Mouse (Mus musculus): ENCODE measurements around the gene Morn4. TPM values are rescaled to one million over a fixed set of nuclear protein-coding genes. Genes with fewer than 3 reads are reported as not detected.
A peak's percentile ranks its signal among the peaks of the same experiment; 100 is the strongest.

Gene Morn4
- polyA plus RNA-seq, 1 experiment from 2014 or later, result 5.4 TPM

- Histone ChIP-seq H3K27ac (no peak overlapping the region), H3K36me3 (ENCODE audit: inconsistent target) (no peaks in the 10 kb centered on the region), H3K79me2 (ENCODE audit: inconsistent target) (no peaks in the 10 kb centered on the region), H3K4me3 (ENCODE audit: inconsistent target) (no peak overlapping the region)
- 87% methylated on average over 7 of the region's 7 CpGs for WGBS (ENCODE audit: missing documents)
These were observed 13.4 kb downstream of the Morn4 start for GRCm38 (mm10) chr19:42072802-42073201.

- Histone ChIP-seq H3K27ac (no peak overlapping the region), H3K36me3 (ENCODE audit: inconsistent target) (no peaks in the 10 kb centered on the region), H3K79me2 (ENCODE audit: inconsistent target) (no peaks in the 10 kb centered on the region), H3K4me3 (ENCODE audit: inconsistent target) (no peak overlapping the region)
- WGBS (ENCODE audit: missing documents), result 77% methylated on average over 15 of the region's 15 CpGs
These were observed 14.1 kb downstream of the Morn4 start for GRCm38 (mm10) chr19:42071886-42072608.

DNA sequence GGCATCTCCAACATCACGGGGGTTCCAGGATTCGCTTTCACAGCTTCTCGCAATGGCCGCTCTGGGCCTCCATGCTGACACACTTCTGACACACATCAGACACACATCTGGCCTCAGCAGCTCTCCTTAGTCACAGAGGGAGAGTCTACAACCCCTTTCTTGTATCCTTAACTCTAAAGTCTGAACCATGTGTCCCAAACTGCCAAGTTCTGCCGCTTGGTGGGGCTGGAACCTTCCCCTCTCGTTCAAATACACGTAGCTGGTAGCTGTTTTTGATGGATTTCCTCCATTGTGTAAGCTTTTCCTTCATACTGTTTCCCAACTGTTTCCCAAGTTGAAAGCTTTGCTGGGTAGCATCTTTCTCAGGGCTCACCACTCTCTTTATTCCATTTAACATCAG lies 14.9 kb downstream of the Morn4 start:
- Histone ChIP-seq H3K4me3 (ENCODE audit: inconsistent target) (no peak overlapping the region), H3K27ac (no peak overlapping the region), H3K79me2 (ENCODE audit: inconsistent target) (no peaks in the 10 kb centered on the region), H3K36me3 (ENCODE audit: inconsistent target) (no peaks in the 10 kb centered on the region)
- 89% methylated on average over 7 of the region's 7 CpGs for WGBS (ENCODE audit: missing documents)

GRCm38 (mm10) chr19:42069241-42069525 lies 17.0 kb downstream of the Morn4 start:
- H3K4me3 ChIP-seq (ENCODE audit: inconsistent target), result no peak overlapping the region

DNA sequence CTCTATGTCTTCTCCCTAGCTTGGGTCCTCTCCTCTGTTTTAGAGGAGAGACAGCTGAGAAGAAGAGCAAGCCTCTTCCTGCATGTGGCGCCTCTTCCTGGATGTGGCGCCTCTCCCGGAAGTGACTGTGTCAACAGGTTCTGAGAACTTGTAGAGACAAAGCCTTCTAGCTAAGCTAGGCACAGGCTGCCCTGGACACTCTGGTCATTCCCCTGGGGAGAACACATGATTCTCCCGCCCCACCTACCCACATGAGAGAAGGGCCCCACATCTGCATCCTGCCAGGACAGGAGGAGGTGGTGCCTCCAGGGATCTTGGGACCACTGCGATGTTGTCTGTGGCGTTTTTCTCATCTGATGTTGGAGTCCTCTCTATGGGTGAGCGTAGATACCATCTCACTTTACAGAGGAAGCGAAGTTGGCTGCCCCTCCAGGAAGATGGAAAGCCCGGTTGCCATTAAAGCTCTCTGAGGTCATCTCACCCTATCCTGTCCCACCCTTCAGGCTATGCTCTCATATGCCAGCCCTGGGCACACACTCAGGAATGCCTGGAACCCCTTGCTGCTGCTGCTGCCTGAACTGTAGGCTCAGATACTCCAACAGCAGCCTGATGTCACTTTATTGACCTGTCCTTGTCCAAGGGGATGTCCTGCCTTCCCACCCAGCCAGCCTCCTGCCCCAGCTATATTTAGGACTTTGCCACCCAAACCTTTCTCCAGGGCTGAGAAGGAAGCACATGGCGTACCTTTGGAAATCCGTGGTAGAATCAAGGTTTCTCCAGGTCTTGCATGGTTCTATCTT lies 17.5 kb downstream of the Morn4 start:
- 85% methylated on average over 11 of the region's 11 CpGs for WGBS (ENCODE audit: missing documents)
- Histone ChIP-seq H3K79me2 (ENCODE audit: inconsistent target) (no peaks in the 10 kb centered on the region), H3K4me3 (ENCODE audit: inconsistent target) (no peak overlapping the region), H3K27ac (no peak overlapping the region), H3K36me3 (ENCODE audit: inconsistent target) (no peaks in the 10 kb centered on the region)

More at GRCm38 (mm10) chr19:42069241-42069525, 17.0 kb downstream of the Morn4 start:
- Histone ChIP-seq H3K27ac (no peak overlapping the region), H3K79me2 (ENCODE audit: inconsistent target) (no peaks in the 10 kb centered on the region), H3K36me3 (ENCODE audit: inconsistent target) (no peaks in the 10 kb centered on the region)
- WGBS (ENCODE audit: missing documents), result 86% methylated on average over 6 of the region's 6 CpGs

- H3K79me2 ChIP-seq (ENCODE audit: inconsistent target), result no peaks in the 10 kb centered on the region
- WGBS (ENCODE audit: missing documents), result 96% methylated on average over 7 of the region's 7 CpGs
- H3K4me3 ChIP-seq (ENCODE audit: inconsistent target), result no peak overlapping the region
- no peaks in the 10 kb centered on the region for H3K36me3 ChIP-seq (ENCODE audit: inconsistent target)
- no peak overlapping the region for H3K27ac ChIP-seq
These were observed 24.7 kb downstream of the Morn4 start for GRCm38 (mm10) chr19:42061443-42061842.

GRCm38 (mm10) chr19:42058426-42058825 lies 27.7 kb downstream of the Morn4 start:
- WGBS (ENCODE audit: missing documents), result 73% methylated on average over 7 of the region's 7 CpGs
- Histone ChIP-seq H3K79me2 (ENCODE audit: inconsistent target) (no peaks in the 10 kb centered on the region), H3K4me3 (ENCODE audit: inconsistent target) (no peak overlapping the region), H3K27ac (no peak overlapping the region), H3K36me3 (ENCODE audit: inconsistent target) (no peaks in the 10 kb centered on the region)

DNA sequence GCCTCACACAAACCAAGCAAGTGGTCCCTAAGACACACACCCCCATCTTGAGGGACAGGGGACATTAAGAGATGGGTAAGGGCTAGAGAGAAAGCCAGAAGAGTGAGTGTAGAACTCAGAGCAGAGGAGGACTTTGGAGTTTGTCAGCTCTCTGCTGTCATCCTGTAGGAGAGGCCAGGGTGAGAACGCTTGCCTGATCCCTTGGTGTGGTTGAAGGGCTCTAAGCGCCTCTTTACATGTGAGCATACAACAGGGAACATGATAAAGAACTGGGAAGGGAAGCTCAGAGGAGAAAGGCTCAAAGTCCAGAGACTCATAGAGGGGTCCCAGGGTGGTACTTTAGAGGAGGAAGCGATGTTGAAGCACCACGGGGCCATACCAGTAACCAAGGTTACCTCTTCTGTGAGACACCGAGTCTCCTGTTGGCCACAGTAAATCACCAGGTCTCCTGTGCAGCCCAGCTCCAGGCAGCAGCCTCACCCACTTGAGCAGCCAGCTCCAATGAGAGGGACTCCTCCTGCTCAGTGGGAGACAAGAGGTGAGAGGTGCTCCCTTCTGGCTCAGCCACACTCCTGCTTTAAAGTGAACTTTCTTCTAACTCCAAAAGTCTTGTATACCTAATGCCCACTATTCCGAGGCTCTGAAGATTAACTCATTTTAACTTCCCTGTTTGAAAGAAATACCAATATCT lies 29.3 kb downstream of the Morn4 start:
- WGBS (ENCODE audit: missing documents), result 86% methylated on average over 6 of the region's 6 CpGs
- Histone ChIP-seq H3K79me2 (ENCODE audit: inconsistent target) (no peaks in the 10 kb centered on the region), H3K36me3 (ENCODE audit: inconsistent target) (no peaks in the 10 kb centered on the region), H3K27ac (no peak overlapping the region), H3K4me3 (ENCODE audit: inconsistent target) (no peak overlapping the region)

- H3K79me2 ChIP-seq (ENCODE audit: inconsistent target), result no peaks in the 10 kb centered on the region
- H3K4me3 ChIP-seq (ENCODE audit: inconsistent target), result no peak overlapping the region
- 89% methylated on average over 2 of the region's 2 CpGs for WGBS (ENCODE audit: missing documents)
- H3K27ac ChIP-seq, result no peak overlapping the region
- H3K36me3 ChIP-seq (ENCODE audit: inconsistent target), result no peaks in the 10 kb centered on the region
These were observed 30.3 kb downstream of the Morn4 start for GRCm38 (mm10) chr19:42055881-42056280.

GRCm38 (mm10) chr19:42054255-42054654 lies 31.9 kb downstream of the Morn4 start:
- no peaks in the 10 kb centered on the region for H3K79me2 ChIP-seq (ENCODE audit: inconsistent target)
- 60% methylated on average over 6 of the region's 6 CpGs for WGBS (ENCODE audit: missing documents)
- H3K27ac ChIP-seq, result no peak overlapping the region
- H3K36me3 ChIP-seq (ENCODE audit: inconsistent target), result no peaks in the 10 kb centered on the region
- H3K4me3 ChIP-seq (ENCODE audit: inconsistent target), result no peak overlapping the region

GRCm38 (mm10) chr19:42051948-42052347 lies 34.2 kb downstream of the Morn4 start, which contains the start of gene 4933411K16Rik:
TSS of gene 4933411K16Rik (plus strand) at chr19:42052248.
- no peaks in the 10 kb centered on the region for H3K79me2 ChIP-seq (ENCODE audit: inconsistent target)
- no peak within 1 kb of the TSS for H3K4me3 ChIP-seq (ENCODE audit: inconsistent target)
- no peaks in the 10 kb centered on the region for H3K36me3 ChIP-seq (ENCODE audit: inconsistent target)
- H3K27ac ChIP-seq, result no peak within 1 kb of the TSS
- WGBS (ENCODE audit: missing documents), result 97% methylated on average over 4 of the region's 4 CpGs

GRCm38 (mm10) chr19:42051351-42051750 lies 34.8 kb downstream of the Morn4 start:
- 92% methylated on average over 3 of the region's 3 CpGs for WGBS (ENCODE audit: missing documents)

GRCm38 (mm10) chr19:42050251-42050650 lies 35.9 kb downstream of the Morn4 start:
- H3K27ac ChIP-seq, result no peak overlapping the region
- no peaks in the 10 kb centered on the region for H3K79me2 ChIP-seq (ENCODE audit: inconsistent target)
- no peaks in the 10 kb centered on the region for H3K36me3 ChIP-seq (ENCODE audit: inconsistent target)
- no peak overlapping the region for H3K4me3 ChIP-seq (ENCODE audit: inconsistent target)
- WGBS (ENCODE audit: missing documents), result 83% methylated on average over 1 of the region's 1 CpGs

More at GRCm38 (mm10) chr19:42051351-42051750, 34.8 kb downstream of the Morn4 start:
- H3K4me3 ChIP-seq (ENCODE audit: inconsistent target), result no peak overlapping the region
- H3K27ac ChIP-seq, result no peak overlapping the region
- H3K79me2 ChIP-seq (ENCODE audit: inconsistent target), result no peaks in the 10 kb centered on the region
- H3K36me3 ChIP-seq (ENCODE audit: inconsistent target), result no peaks in the 10 kb centered on the region

GRCm38 (mm10) chr19:42045269-42046102 lies 40.7 kb downstream of the Morn4 start, which contains the start of gene Hoga1:
TSS of gene Hoga1 (plus strand) at chr19:42045610.
- no peak within 1 kb of the TSS for H3K27ac ChIP-seq
- peak within 1 kb of the TSS; percentile 28 for H3K4me3 ChIP-seq (ENCODE audit: inconsistent target)
- 43% methylated on average over 23 of the region's 23 CpGs for WGBS (ENCODE audit: missing documents)
- no peaks in the 10 kb centered on the region for H3K79me2 ChIP-seq (ENCODE audit: inconsistent target)
- H3K36me3 ChIP-seq (ENCODE audit: inconsistent target), result no peaks in the 10 kb centered on the region

Measured in macrophage (primary cell).